Mouse (Mus musculus) olfactory bulb, adult 2 months (tissue): ENCODE data around the gene Cchcr1. TPM values are rescaled to one million over a fixed set of nuclear protein-coding genes. Genes with fewer than 3 reads are reported as not detected.
A peak's percentile ranks its signal among the peaks of the same experiment; 100 is the strongest.

ENCODE experiments used
- H3K27ac ChIP-seq: fragments of 200-500 bp; 2 replicates; pipeline ENCODE4 v1.5.1; 2012; ENCODE audit warnings: low read depth, low read length; ENCODE audit not compliant: insufficient read depth
- H3K4me1 ChIP-seq: fragments of 200-500 bp; 2 replicates; pipeline ENCODE4 v1.6.1; 2012; ENCODE audit warnings: low read length; ENCODE audit not compliant: control insufficient read depth, insufficient read depth
- H3K4me3 ChIP-seq: fragments of 200-500 bp; 2 replicates; pipeline ENCODE4 v1.5.1; 2012; ENCODE audit warnings: mild to moderate bottlenecking, low read depth, low read length, moderate library complexity; ENCODE audit not compliant: insufficient read depth
- CTCF ChIP-seq: fragments of 200-500 bp; IDR thresholded peaks from 2 replicates; pipeline ENCODE4 v1.5.1; 2012; ENCODE audit warnings: low read depth, mild to moderate bottlenecking, low read length, moderate library complexity; ENCODE audit not compliant: insufficient read depth
- POLR2A ChIP-seq: fragments of 200-500 bp; IDR thresholded peaks from 2 replicates; pipeline ENCODE4 v1.6.1; 2012; ENCODE audit warnings: mild to moderate bottlenecking, low read depth, low read length, moderate library complexity; ENCODE audit not compliant: insufficient read depth
- WGBS: fragments of 180-500 bp; shearing (Covaris S2); methylation state at CpG from one replicate; pipeline ENCODE4 v1.1.7; 2018; 5-methylcytosine and 5-hydroxymethylcytosine counted together
- polyA plus RNA-seq: library from polyadenylated mRNA; stranded (reverse); fragments of >200 nt; gene quantifications from 2 replicates; pipeline ENCODE4 v1.2.4, GENCODE M21; 2012; ENCODE audit warnings: low replicate concordance; ENCODE audit not compliant: missing spikeins, insufficient read depth, insufficient read length

Gene Cchcr1
- polyA plus RNA-seq, 1 experiment = not detected

GRCm38 (mm10) chr17:35558216-35558615 lies 41.3 kb downstream of the Cchcr1 start:
- Histone ChIP-seq H3K27ac (no peak overlapping the region), H3K4me3 (no peak overlapping the region), H3K4me1 (peaks cover 6% of the 10 kb centered on the region)
- WGBS = 73% methylated on average over 8 of the region's 8 CpGs
- TF ChIP-seq POLR2A (no peak), CTCF (no peak)

- no peak for TF ChIP-seq POLR2A
- no peak for TF ChIP-seq CTCF
- Histone ChIP-seq H3K27ac (no peak within 1 kb of the TSS), H3K4me1 (peaks cover 12% of the 10 kb centered on the region), H3K4me3 (no peak within 1 kb of the TSS)
- 81% methylated on average over 3 of the region's 3 CpGs for WGBS
Observed at GRCm38 (mm10) chr17:35567150-35567549, 50.2 kb downstream of the Cchcr1 start, which contains the start of gene 2300002M23Rik. Gene 2300002M23Rik, plus strand, starts transcription at chr17:35567450.

- WGBS = 35% methylated on average over 9 of the region's 9 CpGs
- H3K27ac ChIP-seq = no peak overlapping the region
- TF ChIP-seq POLR2A (no peak), CTCF (no peak)
- H3K4me3 ChIP-seq = no peak overlapping the region
- H3K4me1 ChIP-seq = peaks cover 12% of the 10 kb centered on the region
Observed at GRCm38 (mm10) chr17:35567767-35568166, 50.9 kb downstream of the Cchcr1 start.

GRCm38 (mm10) chr17:35569091-35569944 lies 52.4 kb downstream of the Cchcr1 start:
- WGBS = 6% methylated on average over 28 of the region's 28 CpGs
- H3K27ac ChIP-seq = no peak overlapping the region
- peaks cover 12% of the 10 kb centered on the region for H3K4me1 ChIP-seq
- no peak overlapping the region for H3K4me3 ChIP-seq
- TF ChIP-seq CTCF (no peak), POLR2A (no peak)

- peaks cover 12% of the 10 kb centered on the region for H3K4me1 ChIP-seq
- WGBS = 85% methylated on average over 14 of the region's 14 CpGs
- no peak overlapping the region for H3K4me3 ChIP-seq
- TF ChIP-seq CTCF (no peak), POLR2A (no peak)
- H3K27ac ChIP-seq = no peak overlapping the region
Observed at GRCm38 (mm10) chr17:35570836-35571235, 53.9 kb downstream of the Cchcr1 start.

GRCm38 (mm10) chr17:35571477-35571876 lies 54.6 kb downstream of the Cchcr1 start:
- 99% methylated on average over 7 of the region's 7 CpGs for WGBS
- TF ChIP-seq CTCF (no peak), POLR2A (no peak)
- no peak overlapping the region for H3K27ac ChIP-seq

GRCm38 (mm10) chr17:35578211-35578610 lies 61.3 kb downstream of the Cchcr1 start:
- Histone ChIP-seq H3K4me1 (no peaks in the 10 kb centered on the region), H3K4me3 (no peak overlapping the region), H3K27ac (no peak overlapping the region)
- 18% methylated on average over 6 of the region's 6 CpGs for WGBS
- TF ChIP-seq CTCF (peak; percentile 72), POLR2A (no peak)

More at GRCm38 (mm10) chr17:35571477-35571876, 54.6 kb downstream of the Cchcr1 start:
- Histone ChIP-seq H3K4me3 (no peak overlapping the region), H3K4me1 (peaks cover 12% of the 10 kb centered on the region)

Other genes starting within 250 kb of the Cchcr1 start
- not detected in 2 replicates for gene H2-Q1, start 196.7 kb upstream of the Cchcr1 start, polyA plus RNA-seq
- gene H2-Q2, start 174.9 kb upstream of the Cchcr1 start, polyA plus RNA-seq = not detected in 2 replicates
- gene H2-Q4, start 137.5 kb upstream of the Cchcr1 start, polyA plus RNA-seq = not detected in 2 replicates
- gene H2-Q6, start 92.2 kb upstream of the Cchcr1 start, polyA plus RNA-seq = not detected in 2 replicates
- not detected in 2 replicates for gene H2-Q7, start 77.9 kb upstream of the Cchcr1 start, polyA plus RNA-seq
- gene H2-Q10, start 47.0 kb upstream of the Cchcr1 start, polyA plus RNA-seq = not detected in 2 replicates
- gene Pou5f1, start 11.1 kb upstream of the Cchcr1 start, polyA plus RNA-seq = not detected in 2 replicates
- gene Tcf19, start 276 bp upstream of the Cchcr1 start, polyA plus RNA-seq = not detected in 2 replicates
- not detected in 2 replicates for gene Psors1c2, start 16.1 kb downstream of the Cchcr1 start, polyA plus RNA-seq
- gene Cdsn, start 35.0 kb downstream of the Cchcr1 start, polyA plus RNA-seq = not detected in 2 replicates
- gene 2300002M23Rik, start 50.4 kb downstream of the Cchcr1 start, polyA plus RNA-seq = not detected in 2 replicates
- not detected in 2 replicates for gene Sfta2, start 84.4 kb downstream of the Cchcr1 start, polyA plus RNA-seq
- not detected in 2 replicates for gene Gm9573, start 109.5 kb downstream of the Cchcr1 start, polyA plus RNA-seq
- not detected in 2 replicates for gene Mucl3, start 126.6 kb downstream of the Cchcr1 start, polyA plus RNA-seq
- not detected in 2 replicates for gene Vars2, start 150.5 kb downstream of the Cchcr1 start, polyA plus RNA-seq
- not detected in 2 replicates for gene Gtf2h4, start 156.6 kb downstream of the Cchcr1 start, polyA plus RNA-seq
- not detected in 2 replicates for gene Ddr1, start 187.5 kb downstream of the Cchcr1 start, polyA plus RNA-seq